Mouse (Mus musculus): ENCODE measurements around the gene Prkag3.
A peak's percentile ranks its signal among the peaks of the same experiment; 100 is the strongest.

Gene Prkag3

GRCm38 (mm10) chr1:74754175-74754785 lies 5.3 kb upstream of the Prkag3 start:
- DNase-seq, result no peak

- no peak for DNase-seq
Observed at GRCm38 (mm10) chr1:74753266-74753974, 4.4 kb upstream of the Prkag3 start.

- DNase-seq, result no peak
Observed at GRCm38 (mm10) chr1:74752833-74753232, 3.8 kb upstream of the Prkag3 start.

GRCm38 (mm10) chr1:74752150-74752549 lies 3.1 kb upstream of the Prkag3 start:
- no peak for DNase-seq

GRCm38 (mm10) chr1:74750683-74751082 lies 1.7 kb upstream of the Prkag3 start:
- DNase-seq, result peak; percentile 74

- DNase-seq, result peak; percentile 76
Observed at GRCm38 (mm10) chr1:74749301-74749700, 280 bp upstream of the Prkag3 start.

- no peak for DNase-seq
Observed at GRCm38 (mm10) chr1:74747335-74747734, 1.7 kb downstream of the Prkag3 start.

GRCm38 (mm10) chr1:74740846-74741245 lies 8.2 kb downstream of the Prkag3 start:
- DNase-seq, result no peak

- no peak for DNase-seq
Observed at GRCm38 (mm10) chr1:74737500-74737899, 11.5 kb downstream of the Prkag3 start.

GRCm38 (mm10) chr1:74736977-74737376 lies 12.0 kb downstream of the Prkag3 start:
- no peak for DNase-seq

GRCm38 (mm10) chr1:74728446-74728845 lies 20.6 kb downstream of the Prkag3 start:
- DNase-seq, result no peak

- no peak for DNase-seq
Observed at GRCm38 (mm10) chr1:74726674-74727073, 22.3 kb downstream of the Prkag3 start.

- no peak for DNase-seq
Observed at GRCm38 (mm10) chr1:74726114-74726513, 22.9 kb downstream of the Prkag3 start.

GRCm38 (mm10) chr1:74723748-74724147 lies 25.3 kb downstream of the Prkag3 start:
- no peak for DNase-seq

- DNase-seq, result no peak
Observed at GRCm38 (mm10) chr1:74721657-74722056, 27.4 kb downstream of the Prkag3 start.

- no peak for DNase-seq
Observed at GRCm38 (mm10) chr1:74719281-74719680, 29.7 kb downstream of the Prkag3 start.

- DNase-seq, result no peak
Observed at GRCm38 (mm10) chr1:74718113-74718512, 30.9 kb downstream of the Prkag3 start.

- DNase-seq, result no peak
Observed at GRCm38 (mm10) chr1:74715886-74716285, 33.1 kb downstream of the Prkag3 start.

GRCm38 (mm10) chr1:74715468-74715867 lies 33.6 kb downstream of the Prkag3 start:
- DNase-seq, result no peak

GRCm38 (mm10) chr1:74714967-74715366 lies 34.1 kb downstream of the Prkag3 start:
- no peak for DNase-seq

- no peak for DNase-seq
Observed at GRCm38 (mm10) chr1:74713859-74714730, 34.9 kb downstream of the Prkag3 start.

GRCm38 (mm10) chr1:74713099-74713858 lies 35.7 kb downstream of the Prkag3 start, which contains the start of gene Cyp27a1:
Gene Cyp27a1, plus strand, starts transcription at chr1:74713574.
- peak; percentile 71 for DNase-seq
